Mouse (Mus musculus) brain, embryonic 14.5 days (tissue): ENCODE measurements at regions not wholly inside any gene's neighbourhood (a gene's known extent, or its start where the extent isn't known, plus 50 kb on each side); places are given as distances from the start of the nearest gene placed in this dataset.

ENCODE experiments used
- DNase-seq: peaks from one replicate; pipeline ENCODE4 v3.0.0-alpha.2; 2011; ENCODE audit warnings: low read depth
- CTCF ChIP-seq: fragments of 200-500 bp; IDR thresholded peaks from 2 replicates; pipeline ENCODE4 v1.5.1; 2012; ENCODE audit warnings: inconsistent platforms, mild to moderate bottlenecking, moderate library complexity, borderline replicate concordance; ENCODE audit not compliant: insufficient read depth, insufficient read length; ENCODE audit errors: extremely low read depth
- POLR2A ChIP-seq: fragments of 200-500 bp; IDR thresholded peaks from 2 replicates; pipeline ENCODE4 v1.6.1; 2012; ENCODE audit warnings: mild to moderate bottlenecking, inconsistent platforms, borderline replicate concordance; ENCODE audit not compliant: poor library complexity, insufficient read depth, insufficient read length, severe bottlenecking; ENCODE audit errors: extremely low read depth

- DNase-seq, result no peak
- no peak for TF ChIP-seq CTCF
- no peak for TF ChIP-seq POLR2A
Observed at GRCm38 (mm10) chr2:137880211-137881031, 375.9 kb upstream of the Btbd3 start.

DNA sequence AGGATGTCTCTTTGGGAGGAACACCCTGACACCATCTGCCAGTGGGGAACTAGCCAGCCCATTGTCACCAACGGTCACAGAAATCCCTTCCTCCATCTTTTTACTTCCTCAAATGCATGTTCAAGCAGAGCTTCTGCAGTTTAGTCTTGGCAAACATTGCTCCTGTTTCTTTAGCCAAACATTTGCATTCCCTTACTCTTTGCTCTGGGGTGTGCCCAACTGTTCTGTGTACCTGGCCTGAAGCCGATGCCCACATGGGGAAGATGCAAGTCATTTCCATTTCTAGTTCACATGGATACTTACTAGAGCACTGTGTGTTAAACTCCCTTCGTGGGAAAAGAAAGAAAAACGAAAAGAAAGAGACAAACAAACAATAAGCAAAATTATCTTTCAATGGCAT is 386.7 kb upstream of the Btbd3 start:
- DNase-seq, result no peak
- TF ChIP-seq CTCF, result no peak
- TF ChIP-seq POLR2A, result no peak

DNA sequence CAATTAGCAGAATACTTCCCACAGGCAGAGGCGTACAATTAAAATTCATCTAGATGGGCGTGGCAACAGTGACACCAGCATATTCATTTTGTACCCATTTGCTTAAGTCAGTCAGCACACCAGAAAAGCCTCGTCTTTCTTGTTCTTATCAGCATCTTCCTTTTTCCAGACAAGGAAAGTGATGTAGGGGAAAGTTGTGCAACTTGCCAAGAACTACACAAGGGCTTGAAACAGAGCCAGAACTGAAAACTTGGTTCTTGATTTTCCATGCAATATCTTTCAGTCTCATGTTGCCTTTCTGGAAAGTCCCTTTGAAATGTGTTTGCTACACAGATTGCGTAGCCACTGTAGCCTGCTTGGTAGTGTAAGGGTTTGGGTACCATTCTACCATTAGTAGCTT is 401.9 kb upstream of the Btbd3 start:
- no peak for TF ChIP-seq POLR2A
- no peak for TF ChIP-seq CTCF
- peak; percentile 9 for DNase-seq

DNA sequence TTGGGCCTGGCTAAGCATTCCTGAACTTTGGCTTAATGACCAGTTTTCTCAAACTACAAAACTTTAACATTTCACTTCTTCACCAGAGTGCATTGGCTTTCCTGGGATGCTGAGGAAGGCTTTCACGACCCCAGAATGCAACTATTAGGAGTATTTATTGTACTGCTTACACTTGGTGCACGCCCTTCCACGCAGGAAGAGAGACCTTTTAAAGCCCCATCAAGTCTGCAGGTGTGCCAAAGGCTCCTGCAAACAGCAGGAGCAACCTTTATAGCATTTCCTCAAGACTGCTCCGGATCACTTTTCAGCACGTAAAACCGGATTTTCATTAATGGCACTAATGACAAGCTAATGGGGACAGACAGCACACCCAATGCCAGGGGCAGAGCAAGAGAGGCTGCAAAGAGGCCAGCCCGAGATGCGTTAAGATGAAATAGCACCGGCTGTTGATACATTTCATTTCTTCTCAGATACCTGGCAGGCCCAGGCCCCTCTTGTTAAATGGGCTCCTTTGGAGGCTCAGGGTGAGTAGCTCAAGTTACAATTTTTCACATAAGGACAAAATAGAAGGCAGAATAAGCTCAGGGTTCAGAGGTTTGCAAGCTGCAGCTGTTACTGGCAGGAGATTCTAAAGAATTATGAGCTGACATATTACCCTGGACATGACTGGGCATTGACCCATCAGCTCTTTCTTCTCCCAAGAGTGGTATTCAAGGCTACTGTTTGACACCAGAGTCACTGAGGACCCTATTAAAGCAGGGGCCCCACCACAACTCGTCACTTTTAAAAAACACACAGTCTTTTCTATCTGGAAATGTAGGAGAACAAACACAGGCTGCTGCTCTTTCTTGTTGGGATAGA is 402.7 kb upstream of the Btbd3 start:
- TF ChIP-seq CTCF (no peak), POLR2A (no peak)

GRCm38 (mm10) chr2:137847901-137848300 is 408.5 kb upstream of the Btbd3 start:
- TF ChIP-seq CTCF (no peak), POLR2A (no peak)
- DNase-seq, result no peak

More for the DNA sequence above, 402.7 kb upstream of the Btbd3 start:
- no peak for DNase-seq

- TF ChIP-seq CTCF (no peak), POLR2A (no peak)
- DNase-seq, result peak; percentile 20
Observed at GRCm38 (mm10) chr2:137827814-137828374, 428.5 kb upstream of the Btbd3 start.

DNA sequence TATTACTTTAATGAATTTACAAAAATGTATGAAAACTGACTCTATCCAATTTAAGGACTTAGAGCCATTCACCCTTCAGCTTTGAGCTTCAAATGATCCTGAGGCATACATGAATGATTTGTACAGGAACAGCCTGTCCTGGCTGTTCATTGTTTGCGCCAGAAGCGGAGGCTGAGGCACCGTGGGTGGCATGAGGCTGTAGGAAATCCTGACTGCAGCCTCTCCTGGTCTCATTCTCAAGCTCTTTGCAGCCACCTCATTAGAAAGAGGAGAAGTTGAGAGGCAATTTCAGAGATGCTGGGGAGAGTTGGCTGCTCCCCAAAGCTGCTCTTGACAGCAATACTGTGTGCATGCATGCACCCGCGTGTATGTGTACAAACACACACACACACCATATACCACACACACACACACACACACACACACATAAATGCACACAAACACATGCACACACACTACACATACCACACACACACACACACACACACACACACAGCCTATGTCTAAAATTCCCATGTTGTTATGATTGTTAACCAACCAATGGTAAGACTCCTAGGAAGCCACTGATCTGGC is 434.9 kb upstream of the Btbd3 start:
- TF ChIP-seq CTCF (no peak), POLR2A (no peak)
- DNase-seq, result peak; percentile 67

DNA sequence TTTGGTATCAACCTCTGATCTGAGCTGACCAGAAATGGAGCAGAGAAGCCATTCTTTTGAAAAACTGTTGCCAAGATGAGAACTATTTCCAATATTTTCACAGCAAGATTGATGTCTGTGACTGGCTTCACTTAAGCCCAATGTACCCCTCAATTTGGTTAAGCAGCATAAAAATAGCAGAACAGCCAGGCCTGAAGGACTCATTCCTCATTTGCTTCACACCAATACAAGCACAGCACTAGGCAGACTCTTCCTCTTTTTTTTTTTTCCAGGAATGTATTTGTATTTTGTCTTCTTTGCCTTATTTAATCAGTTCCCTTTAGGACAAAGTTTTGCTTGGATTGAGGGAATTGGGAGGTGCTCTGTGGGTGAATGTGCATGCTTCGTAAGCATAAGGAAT is 441.4 kb upstream of the Btbd3 start:
- TF ChIP-seq CTCF (no peak), POLR2A (no peak)
- DNase-seq, result no peak

GRCm38 (mm10) chr2:137808401-137809230 is 447.7 kb upstream of the Btbd3 start:
- TF ChIP-seq CTCF (no peak), POLR2A (no peak)
- peak; percentile 91 for DNase-seq

DNA sequence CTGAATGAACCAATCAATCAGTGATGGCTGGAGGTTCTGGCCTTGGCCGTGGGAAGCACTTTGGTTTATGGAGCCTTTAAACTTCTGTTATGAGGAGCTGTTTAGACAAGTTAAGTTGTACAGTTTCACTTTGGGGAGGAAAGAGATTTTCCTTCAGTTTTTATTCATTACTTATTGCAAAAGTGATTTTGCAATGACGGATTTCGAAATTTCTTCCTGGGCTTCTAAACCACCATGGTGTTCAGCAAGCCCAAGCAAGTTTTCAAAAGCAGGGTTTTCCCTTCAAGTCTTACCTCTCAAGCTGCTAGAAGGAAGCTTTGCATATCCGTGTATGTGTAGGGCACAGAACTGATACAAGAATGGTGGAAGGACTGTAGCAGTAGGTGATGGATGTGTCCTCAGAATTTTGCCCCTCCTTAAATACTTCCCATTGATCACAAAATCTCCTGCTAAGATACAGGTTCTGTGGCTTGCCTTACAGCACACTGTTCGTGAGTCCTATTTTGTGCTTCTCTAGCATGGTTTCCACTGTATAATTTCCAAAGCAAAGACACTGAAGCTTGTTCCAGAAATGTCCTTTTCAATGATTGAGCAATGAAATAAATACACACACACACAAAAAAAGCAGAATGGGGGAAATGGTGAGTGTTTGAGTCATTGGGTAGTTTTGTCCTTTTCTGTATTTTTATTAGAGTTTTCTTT is 448.6 kb upstream of the Btbd3 start:
- TF ChIP-seq POLR2A (no peak), CTCF (no peak)
- peak; percentile 68 for DNase-seq
